ENCODE assay signal across 14 mouse cellular contexts in the genomic region with DNA sequence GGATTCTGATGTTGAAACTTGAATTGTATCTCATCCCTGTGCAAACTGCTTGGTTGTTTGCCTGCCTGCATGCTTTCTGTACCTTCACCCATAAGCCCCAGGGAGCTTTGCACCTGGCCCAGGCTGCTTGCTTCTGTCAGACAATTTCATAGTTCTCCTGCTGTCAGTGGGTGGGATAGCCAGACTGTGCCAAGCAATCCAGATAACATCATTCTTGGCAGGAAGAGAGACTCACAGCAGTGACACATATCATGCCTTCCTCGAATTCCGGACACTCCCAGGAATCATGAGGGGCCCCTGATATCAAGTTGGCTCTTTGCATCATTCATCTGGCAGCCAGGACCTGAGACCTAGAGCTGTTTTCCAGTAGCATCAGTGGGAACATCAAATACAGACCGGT. TPM values are rescaled to one million over a fixed set of nuclear protein-coding genes. Genes with fewer than 3 reads are reported as not detected.
DNase-seq lines count a peak whose midpoint lies in the region; ATAC-seq and TF ChIP-seq lines count a peak whose summit lies in the region.
"Had no signal": no experiment of that assay in that cellular context is flagged by ENCODE, and none has a peak within 500 bp of the region (broad histone marks: within the 10 kb centered on the region; RNA-seq: fewer than 3 reads in every experiment).

No protein-coding gene starts in this region.

- no peak; the same call in 1 of the 2 replicates for ATAC-seq in heart, embryonic 12.5 days (ENCODE audit: insufficient number of reproducible peaks, low FRiP score)
- ATAC-seq in megakaryocyte, adult 5-6 weeks (ENCODE audit: poor library complexity, severe bottlenecking): no peak
- ATAC-seq: forebrain, embryonic 16.5 days had no signal

- no peak for TF ChIP-seq CTCF in kidney, adult 2 months (conservative IDR thresholded peaks at IDR 0.05; ENCODE audit: insufficient read depth, insufficient read length, low read depth, low read length)

- 27% methylated on average over 3 of the region's 3 CpGs for WGBS in heart, embryonic 12.5 days
- 38% methylated on average over 3 of the region's 3 CpGs for WGBS in kidney, adult 2 months

- H3K36me3 ChIP-seq in heart, embryonic 12.5 days: no peaks in the 10 kb centered on the region
- no peaks in the 10 kb centered on the region for H3K36me3 ChIP-seq in kidney, adult 2 months (ENCODE audit: control insufficient read depth, insufficient read depth, low read length)
- H3K36me3 ChIP-seq: embryonic facial prominence, embryonic 15.5 days; hindbrain, embryonic 10.5 days; liver, embryonic 13.5 days had no signal

- no peak overlapping the region; the same call in 1 of the 2 replicates for H3K4me2 ChIP-seq in heart, embryonic 12.5 days
- H3K4me2 ChIP-seq: embryonic facial prominence, embryonic 15.5 days; liver, embryonic 13.5 days had no signal

- no peak overlapping the region for H3K27ac ChIP-seq in heart, embryonic 12.5 days (ENCODE audit: poor library complexity, severe bottlenecking)
- H3K27ac ChIP-seq in kidney, adult 2 months (ENCODE audit: insufficient read depth, low read depth, low read length): no peak overlapping the region
- H3K27ac ChIP-seq: embryonic facial prominence, embryonic 15.5 days; hindbrain, embryonic 10.5 days; liver, embryonic 13.5 days had no signal

- H3K27me3 ChIP-seq in heart, embryonic 12.5 days (replicated peaks): no peaks in the 10 kb centered on the region
- H3K27me3 ChIP-seq in kidney, adult 2 months (replicated peaks; ENCODE audit: control insufficient read depth, insufficient read depth, low read length): no peaks in the 10 kb centered on the region
- H3K27me3 ChIP-seq: embryonic facial prominence, embryonic 15.5 days; liver, embryonic 13.5 days had no signal

- no peak for TF ChIP-seq POLR2A in kidney, adult 2 months (IDR thresholded peaks at IDR 0.05; ENCODE audit: low read depth, low read length)

- no peaks in the 10 kb centered on the region for H3K9me3 ChIP-seq in heart, embryonic 12.5 days (replicated peaks)
- H3K9me3 ChIP-seq: embryonic facial prominence, embryonic 15.5 days; hindbrain, embryonic 10.5 days; liver, embryonic 13.5 days had no signal

- H3K9ac ChIP-seq in heart, embryonic 12.5 days: no peak overlapping the region
- H3K9ac ChIP-seq: embryonic facial prominence, embryonic 15.5 days; liver, embryonic 13.5 days had no signal

- peaks cover 8% of the 10 kb centered on the region for H3K4me1 ChIP-seq in heart, embryonic 12.5 days (replicated peaks)
- H3K4me1 ChIP-seq in kidney, adult 2 months (ENCODE audit: control insufficient read depth, insufficient read depth, low read length): no peaks in the 10 kb centered on the region
- H3K4me1 ChIP-seq: embryonic facial prominence, embryonic 15.5 days; hindbrain, embryonic 10.5 days; liver, embryonic 13.5 days had no signal

- no peak overlapping the region for H3K4me3 ChIP-seq in heart, embryonic 12.5 days
- no peak overlapping the region for H3K4me3 ChIP-seq in kidney, adult 2 months (ENCODE audit: insufficient read depth, low read depth, low read length)
- H3K4me3 ChIP-seq: embryonic facial prominence, embryonic 15.5 days; hindbrain, embryonic 10.5 days; liver, embryonic 13.5 days had no signal

- peak; percentile 9 to 36 for DNase-seq in heart, adult 9 months (ENCODE audit: low spot score in 2 of 2)
- peak; percentile 48 for DNase-seq in MN1 (ENCODE audit: low spot score)
- peak; percentile 6 for DNase-seq in gastrocnemius, postnatal 25 days
- DNase-seq in layer of hippocampus, postnatal 36 days: peak; percentile 7
- DNase-seq in kidney, adult 2 months: no peak
- DNase-seq in natural killer cell, adult 2 months (ENCODE audit: low spot score in 2 of 2): no peak
- DNase-seq: cerebellum, postnatal 25 days; liver, embryonic 13.5 days; thymus, adult 18-20 months had no signal

RNA-seq across cellular contexts. Expression of gene Antxr2, which starts 45.8 kb away (rescaled TPM):
- polyA plus RNA-seq in heart, embryonic 12.5 days (2016; fragmentation: Nextera tagmentation; extraction: Ambion mirVana): 64.2 and 64.3 TPM in 2 replicates
- 10 to 100 TPM in 1 of 2 experiments, 1 to 10 TPM in 1; 9.3 to 11.0 TPM for total RNA-seq in gastrocnemius, postnatal 25 days (2021)
- 1 to 10 TPM; 1.7 to 2.0 TPM for total RNA-seq in layer of hippocampus, postnatal 36 days (2021)
- 2.3 and 2.4 TPM in 2 replicates for polyA plus RNA-seq in kidney, adult 2 months (2012; rRNA removed)
- total RNA-seq in megakaryocyte, adult 5-6 weeks (2015): 20.7 and 22.2 TPM in 2 replicates
- 19.3 and 24.4 TPM in 2 replicates for total RNA-seq in megakaryocyte, adult 5-6 weeks (2017)

Comparison
In these comparisons a context has a peak if more than half of its experiments do, and no peak if none do; other contexts are left out.
1. DNase-seq: peak in heart, adult 9 months (2 of 2), MN1 (single experiment), gastrocnemius, postnatal 25 days (single experiment) and layer of hippocampus, postnatal 36 days (2 of 2); none in kidney, adult 2 months (single experiment) and natural killer cell, adult 2 months (0 of 2).